Mouse (Mus musculus) urinary bladder, postnatal 14 days (tissue): ENCODE measurements around the gene Kat8.
"Not testable (repeated sequence)": the region's sequence is repeated elsewhere in the genome, so short reads cannot be mapped to it uniquely, and the experiment has no call there.

Experiments
- DNase-seq: peaks from one replicate; pipeline ENCODE4 v3.0.0; 2021; ENCODE audit warnings: low spot score

The Kat8 gene

GRCm38 (mm10) chr7:127912190-127912871, at the start of gene Kat8:
TSS of gene Kat8 (plus strand) at chr7:127912516.
- peak; percentile 90 for DNase-seq

- DNase-seq, result no peak
Observed at GRCm38 (mm10) chr7:127866434-127866833, 45.9 kb upstream of the Kat8 start.

- no peak for DNase-seq
Observed at GRCm38 (mm10) chr7:127867641-127868040, 44.7 kb upstream of the Kat8 start.

- no peak for DNase-seq
Observed at GRCm38 (mm10) chr7:127869149-127869810, 43.0 kb upstream of the Kat8 start.

GRCm38 (mm10) chr7:127870136-127870821, 42.0 kb upstream of the Kat8 start:
- DNase-seq, result no peak

GRCm38 (mm10) chr7:127874812-127875626, 37.3 kb upstream of the Kat8 start:
- DNase-seq, result no peak

- DNase-seq, result peak; percentile 91
Observed at GRCm38 (mm10) chr7:127875627-127876001, 36.7 kb upstream of the Kat8 start.

- DNase-seq, result peak; percentile 72
Observed at GRCm38 (mm10) chr7:127876041-127876466, 36.3 kb upstream of the Kat8 start, which contains the start of gene Zfp646. TSS of gene Zfp646 (plus strand) at chr7:127876221.

- peak; percentile 91 for DNase-seq
Observed at GRCm38 (mm10) chr7:127876467-127877348, 35.6 kb upstream of the Kat8 start, which contains the start of gene Zfp668. TSS of gene Zfp668 (minus strand) at chr7:127876828.

- DNase-seq, result no peak
Observed at GRCm38 (mm10) chr7:127879301-127879700, 33.0 kb upstream of the Kat8 start.

GRCm38 (mm10) chr7:127880431-127880830, 31.9 kb upstream of the Kat8 start:
- no peak for DNase-seq

- DNase-seq, result peak; percentile 77
Observed at GRCm38 (mm10) chr7:127885951-127886350, 26.4 kb upstream of the Kat8 start.

GRCm38 (mm10) chr7:127886551-127886950, 25.8 kb upstream of the Kat8 start:
- no peak for DNase-seq

- DNase-seq, result no peak
Observed at GRCm38 (mm10) chr7:127887191-127887590, 25.1 kb upstream of the Kat8 start.

- no peak for DNase-seq
Observed at GRCm38 (mm10) chr7:127887781-127888180, 24.5 kb upstream of the Kat8 start.

- no peak for DNase-seq
Observed at GRCm38 (mm10) chr7:127888821-127889220, 23.5 kb upstream of the Kat8 start.

GRCm38 (mm10) chr7:127890798-127891197, 21.5 kb upstream of the Kat8 start, which contains the start of gene Prss53:
TSS of gene Prss53 (minus strand) at chr7:127890970.
- no peak for DNase-seq

- no peak for DNase-seq
Observed at GRCm38 (mm10) chr7:127894480-127894879, 17.8 kb upstream of the Kat8 start.

- peak; percentile 96 for DNase-seq
Observed at GRCm38 (mm10) chr7:127895442-127895841, 16.9 kb upstream of the Kat8 start, which contains the start of the genes Gm21974 and Vkorc1. TSS of gene Gm21974 (minus strand) at chr7:127895454. TSS of gene Vkorc1 (minus strand) at chr7:127895617.

- DNase-seq, result not testable (repeated sequence)
Observed at GRCm38 (mm10) chr7:127895891-127896290, 16.4 kb upstream of the Kat8 start.

GRCm38 (mm10) chr7:127896384-127896783, 15.9 kb upstream of the Kat8 start:
- DNase-seq, result peak; percentile 63
